Mouse (Mus musculus) midbrain, embryonic 16.5 days (tissue): ENCODE measurements at regions not wholly inside any gene's neighbourhood (a gene's known extent, or its start where the extent isn't known, plus 50 kb on each side); places are given as distances from the start of the nearest gene placed in this dataset.
A peak's percentile ranks its signal among the peaks of the same experiment; 100 is the strongest.

ENCODE experiments used
- ATAC-seq: fragments of 200-750 bp; cut with Nextera tagmentation; 2 replicates; pipeline ENCODE4 v1.8.0; 2017; ENCODE audit warnings: moderate TSS enrichment
- H3K27ac ChIP-seq: fragments of 300-500 bp; sonication (generic); 2 replicates; pipeline ENCODE4 v1.5.1; 2014; ENCODE audit warnings: mild to moderate bottlenecking, low read length, mixed read lengths
- H3K27me3 ChIP-seq: fragments of 300-500 bp; sonication (generic); 2 replicates; pipeline ENCODE4 v1.6.1; 2014; ENCODE audit warnings: low read depth, low read length, mixed read lengths; ENCODE audit not compliant: control insufficient read depth, insufficient read depth
- H3K36me3 ChIP-seq: fragments of 300-500 bp; sonication (generic); 2 replicates; pipeline ENCODE4 v1.6.1; 2014; ENCODE audit warnings: mild to moderate bottlenecking, low read length, moderate library complexity, mixed read lengths; ENCODE audit not compliant: control insufficient read depth, insufficient read depth
- H3K4me1 ChIP-seq: fragments of 300-500 bp; sonication (generic); 2 replicates; pipeline ENCODE4 v1.6.1; 2014; ENCODE audit warnings: mild to moderate bottlenecking, low read length, mixed read lengths; ENCODE audit not compliant: control insufficient read depth, insufficient read depth
- H3K4me2 ChIP-seq: fragments of 300-500 bp; sonication (generic); 2 replicates; pipeline ENCODE4 v1.6.1; 2014; ENCODE audit warnings: mild to moderate bottlenecking, low read length, mixed read lengths
- H3K4me3 ChIP-seq: fragments of 300-500 bp; sonication (generic); 2 replicates; pipeline ENCODE4 v1.5.1; 2014; ENCODE audit warnings: low read depth, mild to moderate bottlenecking, low read length, moderate library complexity, mixed read lengths
- H3K9ac ChIP-seq: fragments of 300-500 bp; sonication (generic); 2 replicates; pipeline ENCODE4 v1.6.1; 2014; ENCODE audit warnings: low read depth, low read length, mixed read lengths
- H3K9me3 ChIP-seq: fragments of 300-500 bp; sonication (generic); replicated peaks from 2 replicates; pipeline ENCODE4 v1.6.1; 2014; ENCODE audit warnings: mild to moderate bottlenecking, low read length, mixed read lengths; ENCODE audit not compliant: control insufficient read depth, poor library complexity, severe bottlenecking
- WGBS: fragments of 180-500 bp; shearing (Covaris S2); extraction: QIAGEN DNeasy Blood & Tissue Kit; methylation state at CpG from one replicate; pipeline ENCODE4 v1.1.7; 2014; 5-methylcytosine and 5-hydroxymethylcytosine counted together

- Histone ChIP-seq H3K4me2 (no peak overlapping the region), H3K4me1 (no peaks in the 10 kb centered on the region), H3K4me3 (no peak overlapping the region), H3K9me3 (no peaks in the 10 kb centered on the region), H3K27me3 (no peaks in the 10 kb centered on the region), H3K9ac (no peak overlapping the region), H3K36me3 (no peaks in the 10 kb centered on the region), H3K27ac (no peak overlapping the region)
- WGBS: 45% methylated on average over 4 of the region's 4 CpGs
- ATAC-seq: no peak
Observed at GRCm38 (mm10) chr9:102449366-102449765, 56.2 kb upstream of the Ky start.

- H3K9ac ChIP-seq: no peak overlapping the region
- no peak overlapping the region for H3K4me2 ChIP-seq
- 89% methylated on average over 2 of the region's 2 CpGs for WGBS
- H3K4me3 ChIP-seq: no peak overlapping the region
- H3K27ac ChIP-seq: no peak overlapping the region
- H3K36me3 ChIP-seq: no peaks in the 10 kb centered on the region
- no peaks in the 10 kb centered on the region for H3K9me3 ChIP-seq
- no peaks in the 10 kb centered on the region for H3K27me3 ChIP-seq
- no peaks in the 10 kb centered on the region for H3K4me1 ChIP-seq
- no peak for ATAC-seq
Observed at GRCm38 (mm10) chr9:102446066-102446465, 59.5 kb upstream of the Ky start.

GRCm38 (mm10) chr9:102442198-102442842 lies 63.2 kb upstream of the Ky start:
- Histone ChIP-seq H3K4me1 (no peaks in the 10 kb centered on the region), H3K4me2 (no peak overlapping the region), H3K9ac (no peak overlapping the region), H3K27me3 (no peaks in the 10 kb centered on the region), H3K36me3 (no peaks in the 10 kb centered on the region), H3K27ac (no peak overlapping the region), H3K4me3 (no peak overlapping the region), H3K9me3 (no peaks in the 10 kb centered on the region)
- WGBS: 79% methylated on average over 11 of the region's 11 CpGs
- ATAC-seq: no peak

- H3K9me3 ChIP-seq: no peaks in the 10 kb centered on the region
- H3K9ac ChIP-seq: no peak overlapping the region
- no peak overlapping the region for H3K27ac ChIP-seq
- no peak overlapping the region for H3K4me3 ChIP-seq
- WGBS: 90% methylated on average over 3 of the region's 3 CpGs
- no peaks in the 10 kb centered on the region for H3K36me3 ChIP-seq
- no peak overlapping the region for H3K4me2 ChIP-seq
- H3K4me1 ChIP-seq: no peaks in the 10 kb centered on the region
- H3K27me3 ChIP-seq: no peaks in the 10 kb centered on the region
- no peak for ATAC-seq
Observed at GRCm38 (mm10) chr9:102437641-102438040, 67.9 kb upstream of the Ky start.

- ATAC-seq: no peak
- no peaks in the 10 kb centered on the region for H3K4me1 ChIP-seq
- no peaks in the 10 kb centered on the region for H3K36me3 ChIP-seq
- no peaks in the 10 kb centered on the region for H3K9me3 ChIP-seq
- no peak overlapping the region for H3K9ac ChIP-seq
- H3K4me2 ChIP-seq: no peak overlapping the region
- H3K4me3 ChIP-seq: no peak overlapping the region
- no peak overlapping the region for H3K27ac ChIP-seq
- no peaks in the 10 kb centered on the region for H3K27me3 ChIP-seq
- 88% methylated on average over 5 of the region's 5 CpGs for WGBS
Observed at GRCm38 (mm10) chr9:102436378-102436777, 69.2 kb upstream of the Ky start.

- WGBS: 90% methylated on average over 5 of the region's 5 CpGs
- no peak for ATAC-seq
Observed at GRCm38 (mm10) chr9:102428031-102428430, 73.5 kb upstream of the Ephb1 start.

GRCm38 (mm10) chr9:102424672-102425345 lies 70.3 kb upstream of the Ephb1 start:
- Histone ChIP-seq H3K36me3 (no peaks in the 10 kb centered on the region), H3K9ac (peak overlapping the region; percentile 48), H3K27me3 (no peaks in the 10 kb centered on the region), H3K27ac (peak overlapping the region; percentile 84), H3K4me1 (peaks cover 23% of the 10 kb centered on the region), H3K4me3 (no peak overlapping the region), H3K4me2 (peak overlapping the region; percentile 41), H3K9me3 (no peaks in the 10 kb centered on the region)
- 46% methylated on average over 11 of the region's 11 CpGs for WGBS
- ATAC-seq: no peak

More at GRCm38 (mm10) chr9:102428031-102428430, 73.5 kb upstream of the Ephb1 start:
- Histone ChIP-seq H3K4me1 (peaks cover 19% of the 10 kb centered on the region), H3K27ac (no peak overlapping the region), H3K36me3 (no peaks in the 10 kb centered on the region), H3K4me3 (no peak overlapping the region), H3K9ac (no peak overlapping the region), H3K9me3 (no peaks in the 10 kb centered on the region), H3K4me2 (no peak overlapping the region), H3K27me3 (no peaks in the 10 kb centered on the region)

GRCm38 (mm10) chr9:102423919-102424671 lies 69.6 kb upstream of the Ephb1 start:
- peak; percentile 52 for ATAC-seq
- peak overlapping the region; percentile 50 for H3K9ac ChIP-seq
- peak overlapping the region; percentile 41 for H3K4me2 ChIP-seq
- H3K9me3 ChIP-seq: no peaks in the 10 kb centered on the region
- peak overlapping the region; percentile 84 for H3K27ac ChIP-seq
- H3K4me3 ChIP-seq: no peak overlapping the region
- WGBS: 4% methylated on average over 20 of the region's 20 CpGs
- H3K36me3 ChIP-seq: no peaks in the 10 kb centered on the region
- H3K27me3 ChIP-seq: no peaks in the 10 kb centered on the region
- H3K4me1 ChIP-seq: peaks cover 24% of the 10 kb centered on the region

- Histone ChIP-seq H3K4me1 (peaks cover 24% of the 10 kb centered on the region), H3K4me2 (peak overlapping the region; percentile 41), H3K9me3 (no peaks in the 10 kb centered on the region), H3K36me3 (no peaks in the 10 kb centered on the region), H3K27ac (peak overlapping the region; percentile 84), H3K4me3 (no peak overlapping the region), H3K27me3 (no peaks in the 10 kb centered on the region), H3K9ac (peak overlapping the region; percentile 50)
- 9% methylated on average over 9 of the region's 9 CpGs for WGBS
- peak; percentile 27; the same call in 1 of the 2 replicates for ATAC-seq
Observed at GRCm38 (mm10) chr9:102423465-102423918, 69.0 kb upstream of the Ephb1 start.
